Mouse (Mus musculus): ENCODE measurements around the gene Ier3.

Gene Ier3

DNA sequence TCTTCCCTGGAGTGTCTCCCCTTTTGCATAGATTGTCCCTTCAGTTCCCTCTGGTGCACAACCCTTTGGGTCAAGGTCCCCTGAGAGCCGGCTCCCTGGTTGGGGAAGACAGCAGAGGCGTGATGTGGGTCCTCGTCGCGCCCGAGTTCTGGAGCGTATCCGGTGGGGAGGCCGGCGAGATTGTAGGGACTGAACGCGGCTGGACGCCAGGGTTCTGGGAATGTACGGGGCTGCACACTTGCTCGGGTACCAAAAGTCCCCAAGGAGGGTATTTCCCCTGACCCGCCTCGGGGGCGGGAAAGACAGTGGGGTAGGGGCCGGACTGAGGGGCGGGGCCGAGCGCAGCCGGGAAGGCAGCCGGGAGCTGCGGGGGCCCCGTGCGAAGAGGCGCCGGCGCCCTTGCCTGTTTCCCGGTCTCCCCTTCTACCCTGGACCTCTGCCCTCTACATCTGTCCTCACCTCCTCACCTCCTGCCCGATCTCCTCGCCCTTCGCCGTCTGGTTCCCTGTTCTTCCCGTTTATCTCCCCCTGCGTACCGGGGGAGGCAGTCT, 44.9 kb downstream of the Ier3 start:
- peak in 1 of 2 experiments; percentile 87 for DNase-seq (ENCODE audit: inconsistent age in 2 of 2, low spot score in 1 of 2)

DNA sequence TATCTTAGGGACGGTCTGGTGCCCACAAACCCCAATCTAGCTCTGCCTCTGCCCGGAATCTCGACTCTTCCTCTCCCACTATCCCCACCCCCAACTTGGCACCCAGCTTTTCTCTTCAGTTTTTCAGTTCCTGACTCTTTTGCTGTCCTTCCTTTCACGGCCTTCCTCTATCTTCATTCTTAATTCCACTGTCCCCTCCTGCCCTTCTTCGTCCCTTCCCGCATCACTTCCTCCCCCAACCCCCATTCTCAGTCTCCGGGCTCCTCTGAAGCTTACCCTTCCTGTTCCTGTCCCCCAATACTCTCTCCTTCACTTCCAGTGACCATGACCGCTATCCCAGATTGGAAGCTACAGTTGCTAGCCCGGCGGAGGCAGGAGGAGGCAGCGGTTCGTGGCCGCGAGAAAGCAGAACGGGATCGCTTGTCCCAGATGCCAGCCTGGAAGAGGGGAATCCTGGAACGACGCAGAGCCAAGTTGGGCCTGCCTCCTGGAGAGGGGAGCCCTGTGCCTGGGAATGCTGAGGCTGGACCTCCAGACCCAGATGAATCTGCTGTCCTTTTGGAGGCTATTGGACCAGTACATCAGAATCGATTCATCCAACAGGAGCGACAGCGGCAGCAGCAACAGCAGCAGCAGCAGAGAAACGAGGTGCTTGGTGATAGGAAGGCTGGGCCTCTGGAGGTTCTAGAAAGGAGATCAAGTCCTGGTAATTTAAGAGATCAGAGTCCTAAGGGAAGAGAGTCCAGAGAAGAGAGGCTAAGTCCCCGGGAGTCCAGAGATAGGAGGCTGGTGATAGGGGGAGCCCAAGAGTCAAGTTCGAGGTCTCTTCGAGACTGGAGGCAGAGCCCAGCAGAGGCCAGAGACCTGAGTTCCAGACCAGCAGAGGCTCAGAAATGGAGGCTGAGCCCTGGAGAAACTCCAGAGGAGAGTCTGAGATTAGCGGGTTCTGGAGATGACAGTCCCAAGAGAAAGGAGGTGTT, 45.7 kb downstream of the Ier3 start:
- DNase-seq (ENCODE audit: inconsistent age in 2 of 2, low spot score in 1 of 2): peak; percentile 62 to 89

DNA sequence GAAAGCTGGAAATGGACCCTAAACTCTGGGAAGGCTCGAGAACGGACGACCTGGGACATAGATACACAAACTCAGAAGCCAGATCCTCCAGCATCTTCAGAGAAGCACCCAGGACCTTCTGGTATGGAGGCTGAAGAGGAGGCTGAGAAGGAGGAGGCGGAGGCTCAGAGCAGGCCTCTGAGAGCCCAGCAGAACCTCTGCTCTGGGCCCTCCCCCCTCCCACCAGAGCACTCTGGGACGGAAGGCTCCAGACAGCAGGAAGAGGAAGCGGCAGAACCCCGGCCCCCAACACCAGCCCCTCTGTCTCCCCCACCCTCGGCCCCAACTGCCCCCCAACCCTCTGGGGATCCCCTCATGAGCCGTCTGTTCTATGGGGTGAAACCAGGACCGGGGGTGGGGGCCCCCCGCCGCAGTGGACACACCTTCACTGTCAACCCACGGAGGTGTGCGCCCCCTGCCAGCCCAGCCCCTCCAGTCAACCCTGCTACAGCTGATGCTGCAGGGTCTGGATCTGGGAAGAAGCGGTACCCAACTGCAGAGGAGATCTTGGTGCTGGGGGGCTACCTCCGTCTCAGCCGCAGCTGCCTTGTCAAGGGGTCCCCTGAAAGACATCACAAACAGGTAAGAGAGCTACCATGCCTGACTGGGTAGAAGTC, 46.8 kb downstream of the Ier3 start:
- peak; percentile 45 to 74 for DNase-seq (ENCODE audit: inconsistent age in 2 of 2, low spot score in 1 of 2)

DNA sequence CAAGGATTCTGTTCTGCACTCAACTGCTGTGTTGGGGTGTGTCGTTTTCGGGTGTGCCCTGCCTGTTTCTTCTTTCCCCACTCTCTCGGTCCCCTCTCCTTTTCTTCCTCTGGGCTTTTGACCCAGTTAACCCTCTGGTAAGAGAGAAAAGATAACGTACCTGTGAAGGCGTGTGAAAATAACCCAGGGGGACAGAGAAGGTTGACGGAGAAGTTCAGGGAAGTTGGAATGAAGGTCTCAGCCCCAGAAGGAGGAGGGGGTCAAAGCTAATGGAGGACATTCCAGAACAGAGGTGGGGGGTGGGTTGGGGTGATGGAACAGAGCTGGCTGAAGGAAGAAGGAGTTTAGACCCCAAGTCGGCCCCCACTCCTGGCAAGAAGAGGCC, 47.5 kb downstream of the Ier3 start:
- DNase-seq (ENCODE audit: inconsistent age in 2 of 2, low spot score in 1 of 2): peak in 1 of 2 experiments; percentile 78

DNA sequence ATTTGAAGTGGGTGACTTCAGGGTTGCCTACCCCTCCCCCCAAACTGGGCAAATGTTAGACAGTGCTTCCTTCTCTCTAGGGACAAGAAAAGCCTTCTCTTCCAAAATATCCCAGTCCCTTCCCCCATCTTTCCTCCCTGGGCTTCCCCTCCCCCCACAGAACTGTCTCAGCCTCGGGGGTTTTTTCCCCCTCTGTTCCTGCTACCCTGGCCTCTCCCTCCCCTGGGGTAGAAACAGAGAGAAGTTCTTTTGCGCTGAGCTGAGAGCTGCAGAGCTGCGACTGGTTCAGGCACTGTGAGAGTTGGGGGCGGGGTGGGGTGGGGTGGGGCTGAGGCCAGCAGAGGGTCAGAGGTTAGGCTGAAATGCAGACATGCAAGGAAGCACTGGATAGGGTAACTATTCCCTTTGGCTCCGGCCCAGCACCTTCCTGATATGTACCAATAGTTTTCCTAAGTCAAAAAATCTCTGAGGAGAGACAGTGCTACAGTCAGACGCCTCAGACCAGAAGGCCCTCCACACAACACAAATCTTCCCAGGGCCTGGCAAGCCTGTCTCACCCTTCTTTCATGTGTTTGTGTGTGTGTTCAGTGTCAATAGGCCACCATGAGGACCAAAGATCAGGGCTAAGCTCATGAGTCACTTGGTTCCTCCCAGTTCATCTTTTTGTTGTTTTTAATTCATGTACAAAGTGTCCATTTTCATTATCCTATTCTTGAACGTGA, 48.0 kb downstream of the Ier3 start:
- DNase-seq (ENCODE audit: inconsistent age in 2 of 2, low spot score in 1 of 2): peak; percentile 58 to 86

DNA sequence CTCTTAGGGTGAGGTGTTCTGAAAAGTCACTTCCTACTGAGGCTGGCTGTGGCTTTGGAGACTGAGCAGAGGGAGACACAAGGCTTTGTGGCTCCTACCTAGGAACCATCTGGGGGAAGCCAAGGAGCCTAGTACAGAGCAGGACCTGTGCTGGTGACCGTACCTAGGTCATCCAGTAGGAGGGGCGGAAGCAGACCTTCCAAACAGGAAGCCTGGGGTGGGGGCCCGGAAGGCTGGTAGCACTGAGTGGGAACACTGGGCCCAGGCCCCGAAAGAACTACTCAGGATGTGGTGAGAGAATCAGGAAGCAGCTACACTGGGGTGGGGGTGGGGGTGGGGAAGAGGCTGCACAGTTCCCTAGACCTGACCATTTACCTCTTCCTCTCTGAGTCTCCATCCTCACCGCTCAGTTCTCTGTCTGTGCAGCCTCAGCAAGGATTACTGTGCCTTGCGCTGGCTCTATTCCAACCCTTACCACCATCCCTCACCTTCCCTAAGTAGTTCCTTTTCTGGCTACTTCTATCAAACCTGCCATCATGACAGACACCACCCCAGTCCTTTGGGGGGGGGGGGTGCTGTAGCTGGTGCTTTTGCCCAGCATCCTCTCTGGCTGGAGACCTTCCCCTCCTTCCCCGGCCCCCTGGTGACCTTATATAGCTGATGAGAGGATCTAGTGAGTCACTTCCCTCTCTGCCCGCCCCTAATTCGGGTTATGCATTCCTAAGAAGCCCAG, 48.8 kb downstream of the Ier3 start:
- DNase-seq (ENCODE audit: inconsistent age in 2 of 2, low spot score in 1 of 2): peak; percentile 85 to 91

DNA sequence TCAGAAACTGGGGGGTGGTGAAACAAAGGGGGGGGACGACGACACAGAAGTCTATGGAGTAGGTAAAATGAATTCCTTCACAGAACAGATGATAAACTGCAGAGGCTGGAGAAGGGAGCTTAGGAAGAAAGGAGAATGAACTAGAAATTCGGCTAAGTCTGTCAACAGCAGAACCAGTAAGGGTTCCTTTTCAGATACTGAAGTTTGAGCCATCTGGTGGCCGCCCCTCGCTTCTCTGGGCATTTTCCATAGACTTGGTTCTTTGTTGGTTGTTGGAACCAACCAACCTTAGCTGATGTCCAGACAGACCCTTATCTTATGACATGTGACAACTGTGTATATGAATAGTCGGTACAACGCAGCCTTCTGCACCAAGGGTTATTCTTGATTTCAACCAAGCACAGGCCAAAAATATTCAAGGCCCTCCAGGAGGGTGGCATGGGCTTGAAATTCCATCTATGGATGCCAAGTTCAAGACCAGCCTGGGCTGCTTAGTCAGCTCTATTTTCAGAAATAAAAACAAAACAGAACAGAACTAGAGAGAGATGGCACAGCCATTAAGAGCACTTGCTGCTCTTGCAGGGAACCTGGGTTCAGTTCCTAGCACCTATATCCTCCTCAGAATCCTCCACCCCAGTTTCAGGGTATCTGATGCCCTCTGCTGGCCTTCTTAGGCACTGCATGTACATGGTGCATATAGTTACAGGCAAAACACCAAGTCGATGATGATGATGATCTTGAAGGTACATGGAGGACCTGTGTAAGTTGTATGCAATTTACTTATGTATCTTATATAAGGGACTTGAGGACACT, 49.6 kb downstream of the Ier3 start:
- DNase-seq (ENCODE audit: inconsistent age in 2 of 2, low spot score in 1 of 2): peak in 1 of 2 experiments; percentile 77

All from adrenal gland, adult (tissue).